Mouse (Mus musculus) liver, embryonic 14.5 days (tissue): Measurements from ENCODE around the gene Mrpl44.

Experiments
- CTCF ChIP-seq: IDR thresholded peaks from 2 replicates; pipeline ENCODE4 v1.5.1; 2016; ENCODE audit warnings: antibody characterized with exemption, low read depth, control low read depth
- EP300 ChIP-seq: IDR thresholded peaks from 2 replicates; pipeline ENCODE4 v1.6.1; 2016; ENCODE audit warnings: antibody characterized with exemption, low read depth

DNA sequence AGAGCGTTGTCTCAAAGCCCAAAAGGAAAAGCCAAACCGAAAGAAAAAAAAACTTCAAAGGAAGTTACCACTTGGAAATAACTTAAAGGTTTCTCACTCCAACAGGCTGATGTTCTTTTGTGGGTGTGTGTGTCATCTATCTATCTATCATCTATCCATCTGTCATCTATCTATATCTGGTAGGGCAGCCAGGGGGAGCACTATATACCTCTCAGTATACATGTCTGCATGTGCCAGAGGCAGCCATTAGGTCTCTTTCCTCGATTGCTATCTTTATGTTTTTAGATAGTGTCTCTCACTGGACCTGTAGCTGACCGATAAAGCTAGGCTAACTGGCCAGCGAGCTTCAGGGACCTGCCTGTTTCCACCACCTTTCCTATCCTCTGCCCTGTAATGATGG lies 41.0 kb upstream of the Mrpl44 start:
- TF ChIP-seq CTCF (no peak), EP300 (no peak)
